Mouse (Mus musculus) embryonic fibroblast, embryonic 13.5 days (primary cell): ENCODE measurements around the gene Calr. TPM values are rescaled to one million over a fixed set of nuclear protein-coding genes. Genes with fewer than 3 reads are reported as not detected.

Source experiments
- H3K27ac ChIP-seq: 2 replicates; pipeline ENCODE4 v1.5.1; 2012; ENCODE audit warnings: low read length, control low read depth, inconsistent platforms; ENCODE audit not compliant: insufficient read depth
- H3K4me1 ChIP-seq: 2 replicates; pipeline ENCODE4 v1.6.1; 2011; ENCODE audit warnings: low read length; ENCODE audit not compliant: control insufficient read depth, insufficient read depth
- H3K4me3 ChIP-seq: 2 replicates; pipeline ENCODE4 v1.5.1; 2011; ENCODE audit warnings: mild to moderate bottlenecking, control low read depth, low read length; ENCODE audit not compliant: insufficient read depth
- CTCF ChIP-seq: IDR thresholded peaks from 2 replicates; pipeline ENCODE4 v1.5.1; 2011; ENCODE audit warnings: mild to moderate bottlenecking, control low read depth, low read length, moderate library complexity, borderline replicate concordance; ENCODE audit not compliant: insufficient read depth
- POLR2A ChIP-seq: IDR thresholded peaks from 2 replicates; pipeline ENCODE4 v1.6.1; 2011; ENCODE audit warnings: low read depth, mild to moderate bottlenecking, control low read depth, low read length, moderate library complexity
- polyA plus RNA-seq: library from polyadenylated mRNA; stranded (reverse); fragments of >200 nt; gene quantifications from 2 replicates; pipeline ENCODE4 v1.2.4, GENCODE M21; 2011; ENCODE audit warnings: low read depth; ENCODE audit not compliant: missing spikeins, insufficient read length

The Calr gene
- polyA plus RNA-seq, 1 experiment, result 1,201 TPM

DNA sequence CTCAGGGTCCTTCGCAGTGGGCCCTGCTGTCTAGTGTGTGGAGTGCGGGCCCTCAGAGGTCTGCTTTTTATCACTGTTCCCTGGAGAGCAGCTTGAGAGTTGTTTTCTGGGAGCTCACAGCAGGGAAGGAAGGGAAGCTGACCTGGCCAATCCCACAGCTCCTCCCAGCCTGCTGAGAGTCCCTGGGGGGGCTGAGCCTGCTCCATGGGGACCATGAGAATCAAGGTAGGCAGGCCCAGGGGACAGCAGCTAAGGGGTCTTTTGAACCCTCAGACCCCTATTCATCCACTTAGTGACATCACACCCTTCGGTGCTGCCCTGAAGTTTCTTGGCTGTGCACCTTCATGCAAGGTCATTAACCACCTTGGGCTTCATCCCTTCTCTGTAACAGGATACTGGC is 24.0 kb downstream of the Calr start, which contains the start of gene Dand5:
Gene Dand5 (minus strand): TSS at position 101 of the 400 bp plus-strand sequence.
- Histone ChIP-seq H3K27ac (no peak within 1 kb of the TSS), H3K4me1 (no peaks in the 10 kb centered on the region), H3K4me3 (no peak within 1 kb of the TSS)
- TF ChIP-seq POLR2A, result no peak
- TF ChIP-seq CTCF, result no peak

DNA sequence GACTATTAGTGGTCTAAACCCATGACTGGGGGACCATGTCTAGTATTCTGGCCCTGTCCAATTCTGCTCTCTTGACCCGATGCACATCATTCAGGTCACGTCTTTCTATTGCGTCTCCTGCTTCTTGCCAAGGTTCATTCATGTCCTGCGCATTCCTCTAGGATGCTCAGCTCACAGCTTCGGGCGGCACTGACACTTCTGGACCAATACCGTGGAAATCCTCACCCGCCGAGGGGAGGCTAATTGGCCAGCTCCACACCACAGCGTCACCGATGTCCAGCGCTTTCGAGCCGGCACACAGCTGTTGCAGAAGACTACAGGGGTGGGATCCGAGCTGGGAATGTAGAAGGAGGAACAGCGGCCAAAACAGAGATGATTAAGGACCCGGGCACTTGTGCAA is 30.6 kb downstream of the Calr start:
- TF ChIP-seq POLR2A (no peak), CTCF (no peak)
- Histone ChIP-seq H3K4me3 (no peak overlapping the region), H3K4me1 (no peaks in the 10 kb centered on the region), H3K27ac (no peak overlapping the region)

DNA sequence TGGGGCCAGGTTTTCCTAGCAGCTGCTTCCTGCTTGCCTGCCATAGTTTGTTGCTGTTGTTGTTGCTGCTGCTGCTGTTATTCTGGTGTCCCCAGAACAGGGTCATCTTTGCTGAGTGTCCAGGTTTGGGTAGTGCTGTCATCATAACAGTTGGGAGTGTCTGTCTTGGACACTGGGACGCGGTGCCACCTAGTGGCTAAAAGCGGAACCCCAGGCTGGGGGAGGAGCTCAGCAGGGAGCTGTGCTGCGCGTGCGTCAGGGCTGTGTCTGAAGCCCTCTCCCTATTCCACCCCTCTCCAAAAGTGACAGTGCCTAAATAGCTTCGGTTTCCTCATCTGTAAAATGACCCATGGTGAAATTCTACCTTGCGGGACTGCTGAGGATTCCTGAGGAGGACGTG is 31.2 kb downstream of the Calr start:
- Histone ChIP-seq H3K4me1 (no peaks in the 10 kb centered on the region), H3K4me3 (no peak overlapping the region), H3K27ac (no peak overlapping the region)
- TF ChIP-seq POLR2A (no peak), CTCF (peak; percentile 88)

DNA sequence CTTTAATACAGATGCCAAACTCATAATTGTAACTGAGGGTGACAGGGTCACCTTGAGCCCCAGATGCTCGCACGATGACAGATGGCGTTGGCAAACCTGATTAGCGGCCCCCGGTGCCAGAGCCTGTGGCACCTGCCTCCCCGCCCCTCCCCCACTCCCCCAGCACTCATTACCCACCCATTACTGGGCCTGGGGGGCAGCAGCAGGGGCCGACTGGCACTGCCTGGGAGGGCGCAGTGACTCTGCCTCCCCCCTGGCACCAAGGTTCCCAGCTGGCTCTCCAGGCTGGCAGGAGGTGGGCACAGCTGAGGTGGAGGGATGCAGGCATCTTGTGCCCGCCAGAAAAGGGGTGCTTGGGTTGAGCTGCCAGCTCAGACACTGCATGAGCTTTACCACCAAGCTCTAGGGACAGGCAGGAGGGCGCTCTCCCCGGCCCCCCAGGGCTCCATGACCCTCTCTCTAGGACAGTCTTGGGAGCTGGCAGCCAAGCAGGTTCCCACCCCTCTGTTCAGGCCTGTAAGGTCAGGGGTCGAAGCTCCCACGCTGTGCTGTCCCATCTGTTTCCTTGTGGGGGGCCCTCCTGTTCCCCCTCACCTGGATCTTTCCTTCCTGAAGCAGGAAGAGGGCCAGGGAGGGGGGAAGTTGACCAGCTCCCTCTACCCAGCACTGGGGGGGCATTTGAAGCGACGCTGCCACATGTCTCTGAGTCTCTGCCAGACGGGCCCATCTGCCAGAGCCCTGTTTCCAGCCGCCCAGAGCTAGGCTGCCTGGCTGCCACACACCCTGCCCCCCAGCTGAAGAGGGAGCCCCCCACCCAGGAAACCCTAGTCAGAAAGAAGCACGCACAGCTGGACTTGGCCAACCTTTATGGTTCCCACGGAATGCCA is 31.9 kb downstream of the Calr start:
- H3K27ac ChIP-seq, result no peak overlapping the region
- H3K4me1 ChIP-seq, result no peaks in the 10 kb centered on the region
- TF ChIP-seq CTCF (no peak), POLR2A (no peak)
- no peak overlapping the region for H3K4me3 ChIP-seq

DNA sequence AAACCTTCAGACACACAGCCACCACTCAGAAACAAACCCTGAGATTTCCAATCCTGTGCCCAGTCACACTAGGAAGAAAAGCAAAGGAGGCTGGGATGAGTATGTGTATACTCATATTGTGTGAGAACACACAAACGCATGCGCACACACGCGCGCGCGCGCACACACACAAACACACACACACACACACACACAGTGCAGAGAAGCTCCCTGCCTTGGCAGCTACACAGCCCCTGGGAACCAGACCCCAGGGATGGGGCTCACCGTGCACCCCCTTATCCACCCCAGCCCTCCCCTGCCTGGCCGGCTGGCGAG is 32.5 kb downstream of the Calr start:
- TF ChIP-seq POLR2A (no peak), CTCF (no peak)
- no peak overlapping the region for H3K4me3 ChIP-seq
- H3K4me1 ChIP-seq, result no peaks in the 10 kb centered on the region
- H3K27ac ChIP-seq, result no peak overlapping the region

DNA sequence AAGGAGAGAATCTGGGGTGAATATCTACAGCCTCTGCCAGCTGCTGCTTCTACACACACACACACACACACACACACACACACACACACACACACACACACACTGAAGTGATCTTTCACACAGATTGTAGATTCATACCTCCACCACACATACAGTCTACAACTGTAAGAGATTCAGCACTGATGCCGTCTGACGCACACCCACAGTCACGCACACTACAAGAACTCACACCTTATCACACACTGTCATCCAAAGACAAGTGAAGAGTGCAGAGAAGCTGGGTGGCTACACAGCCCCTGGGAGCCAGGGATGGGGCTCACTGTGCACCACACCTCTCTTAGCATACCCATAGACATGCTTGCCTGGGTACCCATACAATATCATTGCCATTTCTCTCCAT is 32.9 kb downstream of the Calr start:
- H3K4me1 ChIP-seq, result no peaks in the 10 kb centered on the region
- no peak overlapping the region for H3K27ac ChIP-seq
- no peak overlapping the region for H3K4me3 ChIP-seq
- TF ChIP-seq CTCF (no peak), POLR2A (no peak)

DNA sequence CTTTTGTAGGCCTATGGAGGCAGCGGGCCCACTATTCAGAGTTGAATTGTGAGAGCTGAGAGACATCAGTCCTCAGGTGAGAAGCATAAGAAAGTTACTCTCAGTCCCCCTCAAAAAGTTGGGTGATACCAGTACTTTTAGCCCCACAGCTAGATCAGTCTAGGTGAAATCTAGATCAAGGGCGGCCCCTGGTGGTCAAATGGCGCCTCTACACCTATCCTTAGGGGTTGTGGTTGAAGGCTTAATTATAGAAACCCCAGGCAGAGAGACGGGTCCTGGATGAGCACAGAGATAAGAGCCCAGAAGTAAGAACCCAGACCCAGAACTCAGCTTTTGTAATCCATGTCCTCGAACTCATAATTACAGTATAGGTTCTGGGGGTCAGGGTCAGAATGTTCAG is 33.7 kb downstream of the Calr start:
- Histone ChIP-seq H3K4me1 (no peaks in the 10 kb centered on the region), H3K4me3 (no peak overlapping the region), H3K27ac (no peak overlapping the region)
- TF ChIP-seq CTCF, result no peak
- TF ChIP-seq POLR2A, result no peak

DNA sequence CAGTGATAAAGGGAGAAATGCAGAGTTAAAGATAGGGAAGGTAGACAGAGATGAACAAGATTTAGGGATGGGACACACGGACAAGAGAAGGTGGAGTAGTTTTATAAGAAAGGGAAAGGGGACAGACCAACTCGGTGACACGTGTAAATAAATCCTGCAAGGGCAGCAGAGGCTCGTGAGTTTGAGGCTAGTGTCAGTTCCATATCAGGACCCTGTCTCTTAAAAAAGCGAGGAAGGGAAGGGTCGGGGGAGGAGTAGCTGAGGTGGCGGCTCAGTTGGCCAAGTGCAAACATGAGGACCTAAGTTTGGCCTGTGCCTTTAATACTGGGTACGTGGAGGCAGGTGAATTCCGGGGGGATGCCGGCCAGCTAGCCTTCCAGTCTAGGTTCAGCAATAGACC is 35.4 kb downstream of the Calr start:
- Histone ChIP-seq H3K27ac (no peak overlapping the region), H3K4me1 (no peaks in the 10 kb centered on the region), H3K4me3 (peak overlapping the region; percentile 26; the same call in 1 of the 2 replicates)
- TF ChIP-seq CTCF (no peak), POLR2A (no peak)

DNA sequence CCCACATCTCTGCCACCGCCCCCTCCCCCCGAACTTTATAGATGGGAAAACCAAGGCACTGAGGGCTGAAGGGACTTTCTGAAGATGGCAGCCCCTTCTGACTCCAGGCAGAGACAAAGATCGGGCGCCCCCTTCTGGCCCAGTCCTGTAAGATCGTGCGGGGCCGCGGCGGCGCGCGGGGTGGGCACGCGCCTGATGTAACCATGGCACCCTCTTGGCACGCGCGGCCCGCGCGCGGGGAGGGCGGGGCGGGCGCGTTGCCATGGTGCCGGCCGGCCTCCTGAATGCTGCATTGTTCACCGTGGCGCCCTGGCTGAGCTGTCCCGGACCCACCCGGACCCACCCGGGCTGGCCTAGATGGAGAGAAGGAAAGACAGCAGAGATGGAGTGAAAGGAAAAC is 35.8 kb downstream of the Calr start:
- H3K27ac ChIP-seq, result no peak overlapping the region
- peak overlapping the region; percentile 26; the same call in 1 of the 2 replicates for H3K4me3 ChIP-seq
- no peaks in the 10 kb centered on the region for H3K4me1 ChIP-seq
- TF ChIP-seq POLR2A (no peak), CTCF (peak; percentile 49)

DNA sequence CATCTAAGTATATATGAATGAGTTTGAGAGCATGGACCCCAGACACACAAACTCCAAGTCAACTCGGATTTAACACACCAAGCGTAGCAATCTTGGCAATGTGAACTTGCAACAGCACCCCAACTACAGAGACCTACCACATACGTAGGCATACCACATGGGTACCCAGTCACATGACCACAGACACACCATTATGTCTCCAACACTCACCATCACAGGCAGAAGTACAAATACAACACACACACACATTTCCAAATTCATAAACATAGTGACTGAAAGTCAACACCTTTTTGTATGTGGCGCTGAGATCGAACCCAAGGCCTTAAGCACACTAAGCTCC is 36.8 kb downstream of the Calr start:
- H3K27ac ChIP-seq, result no peak overlapping the region
- H3K4me3 ChIP-seq, result no peak overlapping the region
- no peak for TF ChIP-seq POLR2A
- TF ChIP-seq CTCF, result no peak
- no peaks in the 10 kb centered on the region for H3K4me1 ChIP-seq
